Mouse (Mus musculus) heart, adult 2 months (tissue): ENCODE data around the gene Prpsap1.

ENCODE experiments used
- CTCF ChIP-seq: fragments of 200-600 bp; IDR thresholded peaks from 2 replicates; pipeline ENCODE4 v1.8.1; 2022; ENCODE audit warnings: antibody characterized with exemption, mild to moderate bottlenecking, moderate library complexity
- POLR2A ChIP-seq: fragments of 200-500 bp; IDR thresholded peaks from 2 replicates; pipeline ENCODE4 v1.6.1; 2011; ENCODE audit warnings: mild to moderate bottlenecking, low read depth, low read length, control low read depth; ENCODE audit not compliant: insufficient read depth

DNA sequence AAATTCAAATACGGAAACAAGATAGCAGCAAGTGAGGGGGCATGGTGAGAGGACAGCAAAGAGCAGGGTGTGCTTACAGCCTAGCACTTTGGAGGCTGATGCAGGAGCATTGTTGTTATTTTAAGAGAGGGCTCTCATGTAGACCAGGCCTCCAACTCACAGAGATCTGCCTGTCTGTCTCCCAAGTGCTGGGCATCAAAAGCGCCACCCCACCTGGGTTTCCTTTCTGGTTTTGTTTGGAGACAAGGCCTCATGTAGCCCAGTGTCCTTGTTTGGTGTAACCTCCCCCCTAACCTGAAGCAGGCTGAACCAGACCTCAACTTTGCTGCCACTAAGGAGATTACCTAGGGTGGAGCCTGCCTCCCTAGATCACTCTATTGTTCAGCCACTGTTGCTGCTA, 71.4 kb downstream of the Prpsap1 start:
- TF ChIP-seq CTCF: no peak
- TF ChIP-seq POLR2A: no peak
